In the genomic region with DNA sequence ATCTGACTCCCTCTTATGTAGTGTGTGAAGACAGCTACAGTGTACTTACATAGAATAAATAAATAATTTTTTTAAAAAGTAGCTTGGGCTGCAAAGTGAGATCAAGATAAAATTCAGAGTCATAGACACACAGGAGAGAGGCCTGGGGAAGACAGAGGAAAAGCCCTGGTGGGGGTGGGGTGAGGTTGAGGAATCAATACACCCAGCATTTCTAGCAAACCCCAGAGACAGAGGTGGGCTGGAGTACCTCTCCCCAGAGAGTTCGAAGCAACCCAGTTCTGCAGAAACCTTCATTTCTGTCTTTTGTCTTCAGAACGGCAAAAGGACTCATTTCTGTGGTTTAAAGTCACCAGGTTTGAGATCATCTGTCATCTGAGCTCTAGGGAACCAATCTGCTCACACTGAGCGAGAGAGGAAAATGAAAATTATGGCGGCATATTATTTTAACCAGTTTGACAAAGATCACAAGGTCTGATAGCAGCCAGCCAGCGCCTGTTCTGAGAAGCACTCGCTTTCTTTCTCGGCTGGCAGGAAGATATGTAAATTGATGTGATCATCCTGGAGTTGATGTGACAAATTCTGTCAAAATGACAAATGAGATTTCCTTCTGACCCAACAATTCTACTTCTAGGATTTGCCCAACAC, we compare ENCODE assay signal across 18 mouse cellular contexts. TPM values are rescaled to one million over a fixed set of nuclear protein-coding genes. Genes with fewer than 3 reads are reported as not detected.
DNase-seq lines count a peak whose midpoint lies in the region; ATAC-seq and TF ChIP-seq lines count a peak whose summit lies in the region.
"Had no signal": no experiment of that assay in that cellular context is flagged by ENCODE, and none has a peak within 500 bp of the region (broad histone marks: within the 10 kb centered on the region; RNA-seq: fewer than 3 reads in every experiment).

No protein-coding gene starts in this region.

- no peak overlapping the region for H3K4me3 ChIP-seq in liver, adult 2 months (ENCODE audit: insufficient read depth, low read depth, low read length)
- H3K4me3 ChIP-seq in liver, embryonic 11.5 days (ENCODE audit: low read depth, low read length) = no peak overlapping the region
- H3K4me3 ChIP-seq: forebrain, embryonic 12.5 days; hindbrain, embryonic 10.5 days; kidney, embryonic 15.5 days; limb, embryonic 15.5 days; midbrain, embryonic 12.5 days had no signal

- ATAC-seq in liver, embryonic 11.5 days (replicated peaks; ENCODE audit: low FRiP score) = no peak
- ATAC-seq in activated CD4-positive, CD25-positive, alpha-beta regulatory T cell, adult 4 months = peak; percentile 73

- 86% methylated on average over 7 of the region's 7 CpGs for WGBS in liver, adult 2 months
- WGBS in liver, embryonic 11.5 days = 49% methylated on average over 7 of the region's 7 CpGs

- H3K9ac ChIP-seq in liver, adult 2 months (ENCODE audit: low read depth, low read length) = no peak overlapping the region
- no peak overlapping the region for H3K9ac ChIP-seq in liver, embryonic 11.5 days (ENCODE audit: low read depth, low read length)
- H3K9ac ChIP-seq: forebrain, embryonic 12.5 days; kidney, embryonic 15.5 days; limb, embryonic 15.5 days; midbrain, embryonic 12.5 days had no signal

- H3K79me2 ChIP-seq in liver, adult 2 months (ENCODE audit: control insufficient read depth, insufficient read depth, low read length) = no peaks in the 10 kb centered on the region

- peak overlapping the region; percentile 50; the same call in 1 of the 2 replicates for H3K27ac ChIP-seq in liver, adult 2 months (replicated peaks; ENCODE audit: insufficient read depth, low read depth, low read length)
- H3K27ac ChIP-seq in liver, embryonic 11.5 days (ENCODE audit: low read depth, low read length) = no peak overlapping the region; the same call in 1 of the 2 replicates
- H3K27ac ChIP-seq: forebrain, embryonic 12.5 days; hindbrain, embryonic 10.5 days; limb, embryonic 15.5 days; midbrain, embryonic 12.5 days had no signal

- no peaks in the 10 kb centered on the region for H3K9me3 ChIP-seq in liver, embryonic 11.5 days (ENCODE audit: control insufficient read depth, low read length)
- H3K9me3 ChIP-seq: forebrain, embryonic 12.5 days; G1E; hindbrain, embryonic 10.5 days; kidney, embryonic 15.5 days; limb, embryonic 15.5 days; midbrain, embryonic 12.5 days had no signal

- TF ChIP-seq POLR2A in liver, adult 2 months (IDR thresholded peaks at IDR 0.05; ENCODE audit: extremely low read depth, insufficient read depth, low read length) = no peak

- no peak for DNase-seq in liver, adult 2 months (ENCODE audit: extremely low read depth, low read depth, low spot score)
- no peak for DNase-seq in liver, embryonic 11.5 days (ENCODE audit: low spot score)
- peak; percentile 36 to 44 for DNase-seq in B cell, adult 2 months
- peak; percentile 67 for DNase-seq in splenic B cell, adult 2 months (ENCODE audit: low read depth, low spot score)
- no peak for DNase-seq in kidney, adult 9 months
- DNase-seq in lung, postnatal 25 days (ENCODE audit: low spot score) = no peak
- no peak for DNase-seq in urinary bladder, postnatal 10 days (ENCODE audit: low spot score)
- DNase-seq: adrenal gland, adult 2 months; cerebellum, adult 18-20 months; cerebellum, postnatal 36 days; right cerebral cortex, postnatal 14 days had no signal

- no peaks in the 10 kb centered on the region for H3K27me3 ChIP-seq in liver, adult 2 months (ENCODE audit: control insufficient read depth, insufficient read depth, low read length)
- H3K27me3 ChIP-seq in liver, embryonic 11.5 days (replicated peaks; ENCODE audit: control insufficient read depth, insufficient read depth, low read length) = no peaks in the 10 kb centered on the region
- no peaks in the 10 kb centered on the region for H3K27me3 ChIP-seq in splenic B cell, adult 2 months (ENCODE audit: control insufficient read depth, insufficient read depth, low read length, poor library complexity, severe bottlenecking)
- H3K27me3 ChIP-seq: forebrain, embryonic 12.5 days; kidney, embryonic 15.5 days; limb, embryonic 15.5 days; midbrain, embryonic 12.5 days had no signal

- no peak overlapping the region for H3K4me2 ChIP-seq in liver, embryonic 11.5 days
- H3K4me2 ChIP-seq: forebrain, embryonic 12.5 days; kidney, embryonic 15.5 days; limb, embryonic 15.5 days; midbrain, embryonic 12.5 days had no signal

- no peaks in the 10 kb centered on the region for H3K36me3 ChIP-seq in liver, adult 2 months (ENCODE audit: control insufficient read depth, insufficient read depth, low read length)
- no peaks in the 10 kb centered on the region for H3K36me3 ChIP-seq in liver, embryonic 11.5 days (ENCODE audit: control insufficient read depth, insufficient read depth, low read length)
- H3K36me3 ChIP-seq in splenic B cell, adult 2 months (ENCODE audit: control insufficient read depth, insufficient read depth, low read length, poor library complexity, severe bottlenecking) = no peaks in the 10 kb centered on the region
- H3K36me3 ChIP-seq: forebrain, embryonic 12.5 days; G1E; hindbrain, embryonic 10.5 days; kidney, embryonic 15.5 days; limb, embryonic 15.5 days; midbrain, embryonic 12.5 days had no signal

- no peak for TF ChIP-seq CTCF in liver, adult 2 months (IDR thresholded peaks at IDR 0.05; ENCODE audit: low read depth, low read length)

- H3K4me1 ChIP-seq in liver, adult 2 months (ENCODE audit: control insufficient read depth, insufficient read depth, low read length) = peaks cover 5% of the 10 kb centered on the region; the same call in 1 of the 2 replicates
- peaks cover 28% of the 10 kb centered on the region for H3K4me1 ChIP-seq in liver, embryonic 11.5 days (replicated peaks; ENCODE audit: control insufficient read depth, insufficient read depth, low read length)
- H3K4me1 ChIP-seq: limb, embryonic 15.5 days had no signal

RNA-seq across cellular contexts. Expression of gene Ncoa3, which starts 36.2 kb away (rescaled TPM):
- total RNA-seq in liver, adult 2 months (2014; rRNA removed) = 11.5 and 14.8 TPM in 2 replicates
- polyA plus RNA-seq in liver, adult 2 months (2012; rRNA removed) = 8.2 and 13.6 TPM in 2 replicates
- 15.2 and 16.6 TPM in 2 replicates for polyA plus RNA-seq in liver, embryonic 11.5 days (2014; fragmentation: Nextera tagmentation; extraction: Ambion mirVana)
- 10 to 100 TPM; 65.2 to 65.3 TPM for polyA plus RNA-seq in activated CD4-positive, CD25-positive, alpha-beta regulatory T cell, adult 4 months (2017; shearing (Covaris generic))

RNA-seq across cellular contexts. Expression of gene Zmynd8, which starts 57.4 kb away (rescaled TPM):
- total RNA-seq in liver, adult 2 months (2014; rRNA removed) = 10.0 and 10.8 TPM in 2 replicates
- polyA plus RNA-seq in liver, adult 2 months (2012; rRNA removed) = 6.4 and 7.8 TPM in 2 replicates
- 49.1 and 55.8 TPM in 2 replicates for polyA plus RNA-seq in liver, embryonic 11.5 days (2014; fragmentation: Nextera tagmentation; extraction: Ambion mirVana)
- polyA plus RNA-seq in activated CD4-positive, CD25-positive, alpha-beta regulatory T cell, adult 4 months (2017; shearing (Covaris generic)) = 10 to 100 TPM; 41.1 to 48.5 TPM

Comparison
In these comparisons a context has a peak if more than half of its experiments do, and no peak if none do; other contexts are left out.
1. DNase-seq: peak in B cell, adult 2 months (2 of 2) and splenic B cell, adult 2 months (single experiment); none in liver, adult 2 months (single experiment), liver, embryonic 11.5 days (single experiment), kidney, adult 9 months (single experiment), lung, postnatal 25 days (single experiment) and urinary bladder, postnatal 10 days (single experiment).